Mouse (Mus musculus): ENCODE results near the gene Cyba. TPM values are rescaled to one million over a fixed set of nuclear protein-coding genes. Genes with fewer than 3 reads are reported as not detected.

The Cyba gene
- polyA plus RNA-seq, 1 experiment, result 1,342 TPM

- no peaks in the 10 kb centered on the region for H3K27me3 ChIP-seq (replicated peaks; ENCODE audit: control insufficient read depth, insufficient read depth, low read length)
- no peaks in the 10 kb centered on the region; the same call in 1 of the 2 replicates for H3K36me3 ChIP-seq (ENCODE audit: control insufficient read depth, insufficient read depth, low read length)
- 1% methylated on average over 107 of the region's 107 CpGs for WGBS
- H3K4me3 ChIP-seq (ENCODE audit: insufficient read depth, low read depth, low read length), result peak within 1 kb of the TSS; percentile 88
- peaks cover 11% of the 10 kb centered on the region; the same call in 1 of the 2 replicates for H3K4me1 ChIP-seq (ENCODE audit: control insufficient read depth, insufficient read depth, low read length)
- TF ChIP-seq CTCF (conservative IDR thresholded peaks at IDR 0.05; ENCODE audit: insufficient read depth, insufficient read length, low read depth, low read length) (no peak), POLR2A (IDR thresholded peaks at IDR 0.05; ENCODE audit: low read depth, low read length) (peak; percentile 42)
- DNase-seq, result peak; percentile 99
- peak within 1 kb of the TSS; percentile 94 for H3K27ac ChIP-seq (ENCODE audit: insufficient read depth, low read depth, low read length)
Observed at GRCm38 (mm10) chr8:122376365-122377231, 56.1 kb downstream of the Cyba start, which contains the start of gene Zc3h18. Gene Zc3h18, plus strand, starts transcription at chr8:122376609.

GRCm38 (mm10) chr8:122375751-122376364 is 56.9 kb downstream of the Cyba start:
- Histone ChIP-seq H3K27me3 (replicated peaks; ENCODE audit: control insufficient read depth, insufficient read depth, low read length) (no peaks in the 10 kb centered on the region), H3K27ac (ENCODE audit: insufficient read depth, low read depth, low read length) (no peak overlapping the region), H3K36me3 (ENCODE audit: control insufficient read depth, insufficient read depth, low read length) (no peaks in the 10 kb centered on the region; the same call in 1 of the 2 replicates), H3K4me1 (ENCODE audit: control insufficient read depth, insufficient read depth, low read length) (peaks cover 11% of the 10 kb centered on the region; the same call in 1 of the 2 replicates), H3K4me3 (ENCODE audit: insufficient read depth, low read depth, low read length) (peak overlapping the region; percentile 43)
- TF ChIP-seq CTCF (conservative IDR thresholded peaks at IDR 0.05; ENCODE audit: insufficient read depth, insufficient read length, low read depth, low read length) (no peak), POLR2A (IDR thresholded peaks at IDR 0.05; ENCODE audit: low read depth, low read length) (no peak)
- DNase-seq, result no peak
- WGBS, result 17% methylated on average over 13 of the region's 13 CpGs

- WGBS, result 93% methylated on average over 7 of the region's 7 CpGs
- no peak for TF ChIP-seq CTCF (conservative IDR thresholded peaks at IDR 0.05; ENCODE audit: insufficient read depth, insufficient read length, low read depth, low read length)
- TF ChIP-seq POLR2A (IDR thresholded peaks at IDR 0.05; ENCODE audit: low read depth, low read length), result no peak
- Histone ChIP-seq H3K27me3 (replicated peaks; ENCODE audit: control insufficient read depth, insufficient read depth, low read length) (no peaks in the 10 kb centered on the region), H3K36me3 (ENCODE audit: control insufficient read depth, insufficient read depth, low read length) (no peaks in the 10 kb centered on the region; the same call in 1 of the 2 replicates), H3K4me1 (ENCODE audit: control insufficient read depth, insufficient read depth, low read length) (peaks cover 11% of the 10 kb centered on the region; the same call in 1 of the 2 replicates), H3K4me3 (ENCODE audit: insufficient read depth, low read depth, low read length) (no peak overlapping the region), H3K27ac (ENCODE audit: insufficient read depth, low read depth, low read length) (no peak overlapping the region)
- no peak for DNase-seq
Observed at GRCm38 (mm10) chr8:122375320-122375719, 57.4 kb downstream of the Cyba start.

Other genes starting within 250 kb of the Cyba start
- 9.7 and 11.8 TPM in 2 replicates for gene Zfpm1, start 150.8 kb downstream of the Cyba start, polyA plus RNA-seq (2012; rRNA removed)
- gene Trhr2, start 72.2 kb downstream of the Cyba start, polyA plus RNA-seq (2012; rRNA removed), result 0.05 TPM in 1 of 2 replicates, not detected in the other
- gene Zc3h18, start 56.3 kb downstream of the Cyba start, polyA plus RNA-seq (2012; rRNA removed), result 23.3 and 24.1 TPM in 2 replicates
- gene Il17c, start 10.9 kb downstream of the Cyba start, polyA plus RNA-seq (2012; rRNA removed), result 0.11 TPM in 1 of 2 replicates, not detected in the other
- 68.7 and 77.3 TPM in 2 replicates for gene Mvd, start 10.5 kb upstream of the Cyba start, polyA plus RNA-seq (2012; rRNA removed)
- gene Snai3, start 27.8 kb upstream of the Cyba start, polyA plus RNA-seq (2012; rRNA removed), result 1.6 and 1.7 TPM in 2 replicates
- gene Rnf166, start 43.1 kb upstream of the Cyba start, polyA plus RNA-seq (2012; rRNA removed), result 64.4 and 64.5 TPM in 2 replicates
- 16.8 and 21.1 TPM in 2 replicates for gene Ctu2, start 43.2 kb upstream of the Cyba start, polyA plus RNA-seq (2012; rRNA removed)
- gene Piezo1, start 118.4 kb upstream of the Cyba start, polyA plus RNA-seq (2012; rRNA removed), result 102 and 121 TPM in 2 replicates
- 7.1 and 8.6 TPM in 2 replicates for gene Cdt1, start 135.1 kb upstream of the Cyba start, polyA plus RNA-seq (2012; rRNA removed)
- 177 and 190 TPM in 2 replicates for gene Aprt, start 144.0 kb upstream of the Cyba start, polyA plus RNA-seq (2012; rRNA removed)
- gene Galns, start 178.5 kb upstream of the Cyba start, polyA plus RNA-seq (2012; rRNA removed), result 36.2 and 44.5 TPM in 2 replicates
- 258 and 302 TPM in 2 replicates for gene Trappc2l, start 178.7 kb upstream of the Cyba start, polyA plus RNA-seq (2012; rRNA removed)
- 0.11 TPM in 2 replicates for gene Pabpn1l, start 189.8 kb upstream of the Cyba start, polyA plus RNA-seq (2012; rRNA removed)

Measured in kidney, adult 2 months (tissue).